Mouse (Mus musculus) adrenal gland, adult 8-10 months (tissue): ENCODE results near the gene Cadm3. TPM values are rescaled to one million over a fixed set of nuclear protein-coding genes. Genes with fewer than 3 reads are reported as not detected.
"Not testable (repeated sequence)": the region's sequence is repeated elsewhere in the genome, so short reads cannot be mapped to it uniquely, and the experiment has no call there.

Source experiments
- DNase-seq: peaks from one replicate; pipeline ENCODE4 v3.0.0; 2022
- total RNA-seq, 4 experiments: library from RNA; stranded (reverse); gene quantifications; 2 replicates each; pipeline ENCODE4 v1.2.4; 2022

Gene Cadm3
- total RNA-seq, 4 experiments from 2014 or later, result 3.5 to 6.9 (median 4.7) TPM

GRCm38 (mm10) chr1:173322249-173322627 is 45.3 kb downstream of the Cadm3 start:
- DNase-seq, result peak; percentile 14

- no peak for DNase-seq
These were observed 45.8 kb downstream of the Cadm3 start for GRCm38 (mm10) chr1:173321593-173322248.

GRCm38 (mm10) chr1:173317925-173318477 is 49.5 kb downstream of the Cadm3 start:
- DNase-seq, result no peak

GRCm38 (mm10) chr1:173315725-173316124 is 51.8 kb downstream of the Cadm3 start:
- no peak for DNase-seq

- DNase-seq, result not testable (repeated sequence)
These were observed 53.9 kb downstream of the Cadm3 start for GRCm38 (mm10) chr1:173313535-173314050.

- DNase-seq, result not testable (repeated sequence)
These were observed 64.7 kb downstream of the Cadm3 start for GRCm38 (mm10) chr1:173302795-173303194.

Other genes with a start within 250 kb of the Cadm3 start
- gene Olfr1408, start 230.3 kb downstream of the Cadm3 start, total RNA-seq, result not detected
- not detected for gene Olfr1406, start 177.1 kb downstream of the Cadm3 start, total RNA-seq
- gene Olfr218, start 169.9 kb downstream of the Cadm3 start, total RNA-seq, result not detected
- gene Olfr1404, start 155.3 kb downstream of the Cadm3 start, total RNA-seq, result not detected
- under 1 TPM in 1 of 4 experiments, not detected in 3; 0.32 TPM for gene Fcer1a, start 140.5 kb downstream of the Cadm3 start, total RNA-seq
- not detected for gene Olfr418, start 101.7 kb downstream of the Cadm3 start, total RNA-seq
- gene Mptx2, start 89.9 kb downstream of the Cadm3 start, total RNA-seq, result not detected
- gene Ackr1, start 33.9 kb downstream of the Cadm3 start, total RNA-seq, result under 1 TPM; 0.40 to 0.89 (median 0.56) TPM
- 1 to 10 TPM; 1.4 to 3.3 (median 1.9) TPM for gene Aim2, start 16.8 kb downstream of the Cadm3 start, total RNA-seq
- gene Ifi206, start 123.3 kb upstream of the Cadm3 start, total RNA-seq, result under 1 TPM; 0.65 to 0.98 (median 0.76) TPM
- under 1 TPM in 2 of 4 experiments, not detected in 2; 0.16 to 0.18 TPM for gene Ifi214, start 168.3 kb upstream of the Cadm3 start, total RNA-seq
- gene Ifi213, start 231.6 kb upstream of the Cadm3 start, total RNA-seq, result 1 to 10 TPM in 3 of 4 experiments, under 1 TPM in 1; 0.87 to 2.0 (median 1.3) TPM